Mouse (Mus musculus) spleen, adult 2 months (tissue): ENCODE results near the gene Gm8138. TPM values are rescaled to one million over a fixed set of nuclear protein-coding genes. Genes with fewer than 3 reads are reported as not detected.
"Not testable (repeated sequence)": the region's sequence is repeated elsewhere in the genome, so short reads cannot be mapped to it uniquely, and the experiment has no call there.

Experiments used
- DNase-seq, 2 experiments: peaks; one replicate each; pipeline versions ENCODE4 v3.0.0 to v3.0.0-alpha.2; 2012 to 2021; ENCODE audit warnings: low spot score in 2 of 2, low read depth in 1 of 2
- H3K27ac ChIP-seq: fragments of 200-500 bp; 2 replicates; pipeline ENCODE4 v1.5.1; 2012; ENCODE audit warnings: low read length, inconsistent platforms; ENCODE audit not compliant: insufficient read depth
- H3K27me3 ChIP-seq: fragments of 200-500 bp; 2 replicates; pipeline ENCODE4 v1.6.1; 2012; ENCODE audit warnings: mild to moderate bottlenecking, moderate library complexity, low read length, inconsistent platforms; ENCODE audit not compliant: control insufficient read depth, insufficient read depth
- H3K36me3 ChIP-seq: fragments of 200-500 bp; 2 replicates; pipeline ENCODE4 v1.6.1; 2012; ENCODE audit warnings: mild to moderate bottlenecking, low read length, inconsistent platforms; ENCODE audit not compliant: control insufficient read depth, insufficient read depth
- H3K4me1 ChIP-seq: fragments of 200-500 bp; 2 replicates; pipeline ENCODE4 v1.6.1; 2011; ENCODE audit warnings: inconsistent platforms; ENCODE audit not compliant: control insufficient read depth, insufficient read depth, insufficient read length
- H3K4me3 ChIP-seq: fragments of 200-500 bp; 2 replicates; pipeline ENCODE4 v1.5.1; 2011; ENCODE audit warnings: mild to moderate bottlenecking, inconsistent platforms; ENCODE audit not compliant: insufficient read depth, insufficient read length; ENCODE audit errors: extremely low read depth
- WGBS: fragments of 180-500 bp; shearing (Covaris S2); methylation state at CpG from one replicate; pipeline ENCODE4 v1.1.7; 2018; 5-methylcytosine and 5-hydroxymethylcytosine counted together
- polyA plus RNA-seq: library from polyadenylated mRNA; depleted of rRNA; stranded (reverse); fragments of >200 nt; gene quantifications from 2 replicates; pipeline ENCODE4 v1.2.3, GENCODE M21; 2012; rRNA removed

The Gm8138 gene
- polyA plus RNA-seq, result not detected in 2 replicates

DNA sequence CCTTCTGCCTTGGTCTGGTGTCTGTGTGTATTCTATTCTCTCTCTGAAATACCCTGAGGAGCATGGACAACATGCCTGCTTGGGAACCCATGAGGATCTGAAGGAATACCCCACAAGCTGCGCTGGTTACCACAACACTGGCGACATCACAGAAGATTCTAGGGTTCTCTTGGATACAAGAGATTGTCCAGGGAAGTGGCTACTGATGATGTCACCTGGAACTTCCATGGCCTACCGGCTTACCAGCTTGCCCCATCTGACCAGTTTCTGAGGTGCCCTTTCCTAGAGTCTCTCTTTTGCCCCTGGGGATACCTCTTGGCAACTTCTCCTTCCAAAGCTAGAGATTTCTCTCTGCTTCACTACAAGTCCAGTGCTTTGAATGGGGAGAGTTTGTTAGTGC lies at the start of gene Gm8138:
Gm8138 (minus strand) TSS at position 101 of the 400 bp plus-strand sequence.
- DNase-seq, H3K4me3 ChIP-seq, H3K4me1 ChIP-seq, H3K36me3 ChIP-seq, H3K27ac ChIP-seq, H3K27me3 ChIP-seq: not testable (repeated sequence)
- no CpG with 5 or more reads among the region's 3 CpGs for WGBS

GRCm38 (mm10) chr14:43361713-43362112 lies 54.4 kb downstream of the Gm8138 start:
- H3K36me3 ChIP-seq, H3K4me3 ChIP-seq, H3K27ac ChIP-seq, H3K27me3 ChIP-seq, H3K4me1 ChIP-seq: not testable (repeated sequence)
- peak in 1 of 2 experiments; percentile 6 for DNase-seq
- 85% methylated on average over 11 of the region's 11 CpGs for WGBS

Other genes with a start within 250 kb of the Gm8138 start
- not detected in 2 replicates for gene Gm7233, start 236.5 kb downstream of the Gm8138 start, polyA plus RNA-seq
- gene Gm8122, start 181.0 kb downstream of the Gm8138 start, polyA plus RNA-seq, result not detected in 2 replicates
- gene Gm8126, start 157.7 kb downstream of the Gm8138 start, polyA plus RNA-seq, result not detected in 2 replicates
- not detected in 2 replicates for gene Gm9732, start 141.3 kb downstream of the Gm8138 start, polyA plus RNA-seq
- gene Gm8127, start 122.5 kb downstream of the Gm8138 start, polyA plus RNA-seq, result not detected in 2 replicates
- gene 1700001F09Rik, start 68.5 kb downstream of the Gm8138 start, polyA plus RNA-seq, result not detected in 2 replicates
- not detected in 2 replicates for gene Gm5799, start 127.2 kb upstream of the Gm8138 start, polyA plus RNA-seq
- gene Gm17654, start 162.8 kb upstream of the Gm8138 start, polyA plus RNA-seq, result not detected in 2 replicates
- not detected in 2 replicates for gene Gm10375, start 191.7 kb upstream of the Gm8138 start, polyA plus RNA-seq